Mouse (Mus musculus) MEL (cell line): ENCODE results near the gene Slirp. TPM values are rescaled to one million over a fixed set of nuclear protein-coding genes. Genes with fewer than 3 reads are reported as not detected.
A peak's percentile ranks its signal among the peaks of the same experiment; 100 is the strongest.

ENCODE experiments used
- DNase-seq: peaks from one replicate; pipeline ENCODE4 v3.0.0; 2011; ENCODE audit warnings: low read depth, low spot score
- H3K27ac ChIP-seq: 2 replicates; pipeline ENCODE4 v1.5.1; 2012; ENCODE audit warnings: low read depth, mild to moderate bottlenecking, control low read depth, low read length, moderate library complexity; ENCODE audit not compliant: control insufficient read depth
- H3K27me3 ChIP-seq, 2 experiments: fragments of 150-350 bp in 1 of 2; sonication (generic) in 1 of 2; 2 replicates each; pipeline ENCODE4 v1.6.1; 2012; ENCODE audit warnings: low read length in 2 of 2, mild to moderate bottlenecking in 2 of 2, improper control_type of control experiment in 1 of 2, moderate library complexity in 1 of 2; ENCODE audit not compliant: insufficient read depth in 2 of 2, control insufficient read depth in 1 of 2
- H3K36me3 ChIP-seq, 2 experiments: 2 replicates each; pipeline ENCODE4 v1.6.1; 2012 to 2014; ENCODE audit warnings: low read length in 2 of 2, improper control_type of control experiment in 1 of 2, inconsistent platforms in 1 of 2, mild to moderate bottlenecking in 1 of 2; ENCODE audit not compliant: insufficient read depth in 2 of 2, control insufficient read depth in 1 of 2
- H3K4me1 ChIP-seq, 2 experiments: fragments of 150-350 bp in 1 of 2; sonication (generic) in 1 of 2; 2 replicates each; pipeline ENCODE4 v1.6.1; 2012; ENCODE audit warnings: low read length in 2 of 2, improper control_type of control experiment in 1 of 2, mild to moderate bottlenecking in 1 of 2; ENCODE audit not compliant: insufficient read depth in 2 of 2, control insufficient read depth in 1 of 2
- H3K4me3 ChIP-seq, 2 experiments: fragments of 150-350 bp in 1 of 2; sonication (generic) in 1 of 2; 2 replicates each; pipeline ENCODE4 v1.5.1; 2012; ENCODE audit warnings: low read depth in 2 of 2, low read length in 2 of 2, mild to moderate bottlenecking in 2 of 2, moderate library complexity in 2 of 2, control low read depth in 1 of 2, improper control_type of control experiment in 1 of 2; ENCODE audit not compliant: control insufficient read depth in 1 of 2, insufficient read depth in 1 of 2
- H3K79me2 ChIP-seq: 2 replicates; pipeline ENCODE4 v1.6.1; 2012; ENCODE audit warnings: mild to moderate bottlenecking, low read length, moderate library complexity; ENCODE audit not compliant: control insufficient read depth, poor library complexity, insufficient read depth
- H3K9ac ChIP-seq: 2 replicates; pipeline ENCODE4 v1.6.1; 2012; ENCODE audit warnings: low read depth, mild to moderate bottlenecking, control low read depth, low read length, moderate library complexity; ENCODE audit not compliant: control insufficient read depth, poor library complexity, severe bottlenecking
- H3K9me3 ChIP-seq: fragments of 150-350 bp; sonication (generic); replicated peaks from 2 replicates; pipeline ENCODE4 v1.6.1; 2012; ENCODE audit warnings: mild to moderate bottlenecking, low read length, improper control_type of control experiment, moderate library complexity; ENCODE audit not compliant: insufficient read depth
- CHD2 ChIP-seq: IDR thresholded peaks from 2 replicates; pipeline ENCODE4 v1.6.1; 2011; ENCODE audit warnings: low read length, improper control_type of control experiment
- CTCF ChIP-seq, 3 experiments: IDR thresholded peaks in 2 of 3; conservative IDR thresholded peaks in 1 of 3; 2 replicates each; pipeline ENCODE4 v1.5.1; 2011 to 2012; ENCODE audit warnings: low read length in 3 of 3, low read depth in 2 of 3, mild to moderate bottlenecking in 2 of 3, improper control_type of control experiment in 1 of 3, inconsistent platforms in 1 of 3, mixed read lengths in 1 of 3, moderate library complexity in 1 of 3; ENCODE audit not compliant: control insufficient read depth in 1 of 3, insufficient read depth in 1 of 3, poor library complexity in 1 of 3, severe bottlenecking in 1 of 3
- E2F4 ChIP-seq: IDR thresholded peaks from 2 replicates; pipeline ENCODE4 v1.6.1; 2011; ENCODE audit warnings: low read depth, low read length, improper control_type of control experiment, borderline replicate concordance
- ETS1 ChIP-seq: IDR thresholded peaks from 2 replicates; pipeline ENCODE4 v1.6.1; 2012; ENCODE audit warnings: low read depth, mild to moderate bottlenecking, inconsistent platforms, low read length, improper control_type of control experiment, moderate library complexity
- HCFC1 ChIP-seq: IDR thresholded peaks from 2 replicates; pipeline ENCODE4 v1.6.1; 2012; ENCODE audit warnings: low read depth, mild to moderate bottlenecking, inconsistent platforms, low read length, improper control_type of control experiment, moderate library complexity
- JUND ChIP-seq: IDR thresholded peaks from 2 replicates; pipeline ENCODE4 v1.6.1; 2011; ENCODE audit warnings: low read depth, mild to moderate bottlenecking, improper control_type of control experiment, low read length
- KAT2A ChIP-seq: conservative IDR thresholded peaks from 2 replicates; pipeline ENCODE4 v1.6.1; 2012; ENCODE audit warnings: low read depth, low read length, improper control_type of control experiment, inconsistent platforms
- MAX ChIP-seq: IDR thresholded peaks from 2 replicates; pipeline ENCODE4 v1.6.1; 2011; ENCODE audit warnings: low read length, improper control_type of control experiment
- MXI1 ChIP-seq: IDR thresholded peaks from 2 replicates; pipeline ENCODE4 v1.6.1; 2011; ENCODE audit warnings: mild to moderate bottlenecking, low read depth, low read length, improper control_type of control experiment
- MYC ChIP-seq: IDR thresholded peaks from 2 replicates; pipeline ENCODE4 v1.6.1; 2011; ENCODE audit warnings: low read depth, mild to moderate bottlenecking, low read length, improper control_type of control experiment, moderate library complexity
- NELFE ChIP-seq: IDR thresholded peaks from 2 replicates; pipeline ENCODE4 v1.6.1; 2011; ENCODE audit warnings: low read depth, low read length, improper control_type of control experiment
- NRF1 ChIP-seq: IDR thresholded peaks from 2 replicates; pipeline ENCODE4 v1.6.1; 2014; ENCODE audit warnings: low read depth, mild to moderate bottlenecking, inconsistent platforms, low read length, improper control_type of control experiment, moderate library complexity; ENCODE audit not compliant: poor library complexity, insufficient read depth, severe bottlenecking
- POLR2AphosphoS2 ChIP-seq: IDR thresholded peaks from 2 replicates; pipeline ENCODE4 v1.6.1; 2011; ENCODE audit warnings: low read length, improper control_type of control experiment
- RAD21 ChIP-seq: IDR thresholded peaks from 2 replicates; pipeline ENCODE4 v1.6.1; 2011; ENCODE audit warnings: mild to moderate bottlenecking, low read depth, low read length, improper control_type of control experiment
- SIN3A ChIP-seq: IDR thresholded peaks from 2 replicates; pipeline ENCODE4 v1.6.1; 2012; ENCODE audit warnings: low read length, improper control_type of control experiment, inconsistent platforms
- SMC3 ChIP-seq: IDR thresholded peaks from 2 replicates; pipeline ENCODE4 v1.6.1; 2011; ENCODE audit warnings: low read depth, low read length, improper control_type of control experiment
- TCF12 ChIP-seq: IDR thresholded peaks from 2 replicates; pipeline ENCODE4 v1.6.1; 2014; ENCODE audit warnings: low read depth, mild to moderate bottlenecking, inconsistent platforms, low read length, improper control_type of control experiment, moderate library complexity
- ZC3H11A ChIP-seq: IDR thresholded peaks from 2 replicates; pipeline ENCODE4 v1.6.1; 2012; ENCODE audit warnings: low read depth, mild to moderate bottlenecking, inconsistent platforms, low read length, improper control_type of control experiment
- ZNF384 ChIP-seq: IDR thresholded peaks from 2 replicates; pipeline ENCODE4 v1.6.1; 2012; ENCODE audit warnings: low read depth, mild to moderate bottlenecking, inconsistent platforms, low read length, improper control_type of control experiment
- polyA plus RNA-seq, 2 experiments: library from polyadenylated mRNA; stranded (reverse) in 1 of 2; unstranded in 1 of 2; fragments of >175 nt in 1 of 2; fragments of >200 nt in 1 of 2; gene quantifications; 2 replicates each; pipeline versions ENCODE4 v1.2.1 to v1.2.4; 2012; ENCODE audit warnings: low replicate concordance in 2 of 2, low read depth in 1 of 2; ENCODE audit not compliant: insufficient read length in 2 of 2, insufficient read depth in 1 of 2, missing spikeins in 1 of 2
- total RNA-seq: library from RNA; depleted of rRNA; stranded (reverse); fragments of 300-350 nt; gene quantifications from 2 replicates; pipeline ENCODE4 v1.2.3, GENCODE M21; 2012

Slirp gene
- total and polyA plus RNA-seq, 3 experiments = 166 to 182 TPM; not detected in 1

DNA sequence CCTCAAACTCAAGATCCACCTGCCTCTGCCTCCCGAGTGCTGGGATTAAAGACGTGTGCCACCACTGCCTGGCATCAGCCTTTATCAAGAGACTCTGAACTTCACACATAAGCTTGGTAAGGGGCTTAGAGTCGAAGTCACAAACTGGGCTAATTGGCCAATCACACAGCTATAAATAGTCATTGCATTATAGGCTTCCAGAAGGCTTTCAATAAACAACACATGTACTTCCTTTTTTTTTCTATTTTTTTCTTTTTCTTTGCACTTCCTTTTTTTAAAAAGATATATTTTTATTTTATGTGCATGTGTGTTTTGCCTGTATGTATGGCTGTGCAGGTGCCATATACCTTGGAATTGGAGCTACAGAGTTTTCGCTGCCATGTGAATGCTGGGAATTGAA, 28.3 kb upstream of the Slirp start (continued):
- TF ChIP-seq TCF12 = no peak
- no peak for TF ChIP-seq HCFC1

DNA sequence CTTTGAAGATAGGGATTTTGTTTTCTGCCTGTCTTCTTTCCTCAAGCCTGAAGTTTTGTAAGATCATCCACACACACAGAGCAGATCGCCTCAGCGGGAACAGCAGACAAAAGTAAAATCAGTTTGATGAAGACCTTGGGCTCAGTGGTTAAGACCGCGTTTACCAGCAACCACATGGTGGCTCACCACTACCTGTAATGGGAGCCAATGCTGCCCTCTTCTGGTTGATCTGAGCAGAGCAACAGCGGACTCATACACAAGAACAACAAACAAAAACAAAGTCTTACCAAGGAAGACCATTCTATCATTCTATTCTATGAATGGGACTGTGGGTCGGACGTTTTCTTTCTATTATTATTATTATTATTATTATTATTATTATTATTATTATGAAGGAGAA, 27.0 kb upstream of the Slirp start:
- H3K4me3 ChIP-seq = no peak overlapping the region
- TF ChIP-seq ZNF384 (peak; percentile 10; the same call in 1 of the 2 replicates), POLR2AphosphoS2 (no peak), MAX (no peak), CTCF (IDR thresholded peaks at IDR 0.05 in 2 of 3, conservative IDR thresholded peaks at IDR 0.05 in 1 of 3; ENCODE audit: control insufficient read depth in 1 of 3, insufficient read depth in 1 of 3, low read depth in 2 of 3, low read length in 3 of 3, poor library complexity in 1 of 3, severe bottlenecking in 1 of 3) (peak; percentile 58 to 79 (median 70)), SIN3A (no peak), CHD2 (no peak), SMC3 (peak; percentile 56), ETS1 (no peak), MYC (peak; percentile 45; the same call in 1 of the 2 replicates), RAD21 (peak; percentile 41), NELFE (no peak), ZC3H11A (peak; percentile 19; the same call in 1 of the 2 replicates), KAT2A (no peak), JUND (no peak), NRF1 (no peak)
- no peaks in the 10 kb centered on the region for H3K9me3 ChIP-seq
- no peaks in the 10 kb centered on the region for H3K27me3 ChIP-seq
- peak; percentile 66 for DNase-seq
- peaks cover 2 to 16% of the 10 kb centered on the region in 2 experiments; a peak in 3 of 4 replicates for H3K4me1 ChIP-seq
- no peak overlapping the region for H3K9ac ChIP-seq
- H3K36me3 ChIP-seq = peaks cover 0 to 6% of the 10 kb centered on the region in 2 experiments; a peak in 2 of 4 replicates
- H3K27ac ChIP-seq = no peak overlapping the region
- no peaks in the 10 kb centered on the region for H3K79me2 ChIP-seq

- H3K4me3 ChIP-seq = no peak overlapping the region
- no peaks in the 10 kb centered on the region for H3K27me3 ChIP-seq
- no peak overlapping the region for H3K9ac ChIP-seq
- TF ChIP-seq E2F4 (no peak), POLR2AphosphoS2 (peak; percentile 16; the same call in 1 of the 2 replicates), MXI1 (no peak), JUND (no peak)
- no peak overlapping the region for H3K27ac ChIP-seq
- no peaks in the 10 kb centered on the region for H3K79me2 ChIP-seq
- peaks cover 0 to 6% of the 10 kb centered on the region in 2 experiments; a peak in 2 of 4 replicates for H3K36me3 ChIP-seq
- H3K4me1 ChIP-seq = peaks cover 2 to 18% of the 10 kb centered on the region in 2 experiments; a peak in 3 of 4 replicates
- no peak for DNase-seq
- H3K9me3 ChIP-seq = no peaks in the 10 kb centered on the region
Observed at GRCm38 (mm10) chr12:87418921-87419320, 24.8 kb upstream of the Slirp start.
